Mouse (Mus musculus) megakaryocyte progenitor cell, adult 5-6 weeks (primary cell): ENCODE results near the gene Tcf7l2. TPM values are rescaled to one million over a fixed set of nuclear protein-coding genes. Genes with fewer than 3 reads are reported as not detected.
A peak's percentile ranks its signal among the peaks of the same experiment; 100 is the strongest.

ENCODE experiments used
- ATAC-seq: replicated peaks from 2 replicates; pipeline ENCODE4 v1.8.0; 2016; ENCODE audit warnings: mild to moderate bottlenecking, moderate TSS enrichment, inconsistent platforms; ENCODE audit not compliant: poor library complexity
- total RNA-seq, 2 experiments: library from RNA; stranded (forward) in 1 of 2; stranded (reverse) in 1 of 2; fragments of 157-497, 149-512 nt in 1 of 2; fragments of 200-1000 nt in 1 of 2; gene quantifications; 2 replicates each; pipeline versions ENCODE4 v1.2.3 to v1.2.4; 2015 to 2017

Gene Tcf7l2
- total RNA-seq (2015) (3.6 and 6.2 TPM in 2 replicates), total RNA-seq (2017) (0.37 and 0.71 TPM in 2 replicates)

DNA sequence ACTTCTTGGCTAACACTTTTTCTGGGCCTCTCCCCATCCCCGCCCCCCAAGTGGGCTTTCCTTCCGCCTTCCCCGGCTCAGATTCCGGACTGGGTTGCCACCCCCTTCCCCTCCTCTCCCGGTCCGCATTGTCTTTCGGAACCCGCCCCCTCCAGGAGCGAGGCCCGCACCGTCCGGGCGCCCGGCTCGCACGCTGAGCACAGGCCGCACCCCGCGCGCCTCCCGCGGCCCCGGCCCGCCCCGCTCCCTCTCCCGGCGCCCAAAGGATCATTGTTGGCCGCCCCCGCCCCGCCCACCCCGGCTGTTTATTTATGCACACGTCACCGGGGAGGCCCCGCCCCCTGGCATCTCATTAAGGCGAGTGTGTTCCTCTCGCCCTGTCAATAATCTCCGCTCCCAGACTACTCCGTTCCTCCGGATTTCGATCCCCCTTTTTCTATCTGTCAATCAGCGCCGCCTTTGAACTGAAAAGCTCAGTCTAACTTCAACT, at the start of gene Tcf7l2:
Tcf7l2 (plus strand) TSS at position 382 of the 490 bp plus-strand sequence.
- ATAC-seq, result peak; percentile 77

DNA sequence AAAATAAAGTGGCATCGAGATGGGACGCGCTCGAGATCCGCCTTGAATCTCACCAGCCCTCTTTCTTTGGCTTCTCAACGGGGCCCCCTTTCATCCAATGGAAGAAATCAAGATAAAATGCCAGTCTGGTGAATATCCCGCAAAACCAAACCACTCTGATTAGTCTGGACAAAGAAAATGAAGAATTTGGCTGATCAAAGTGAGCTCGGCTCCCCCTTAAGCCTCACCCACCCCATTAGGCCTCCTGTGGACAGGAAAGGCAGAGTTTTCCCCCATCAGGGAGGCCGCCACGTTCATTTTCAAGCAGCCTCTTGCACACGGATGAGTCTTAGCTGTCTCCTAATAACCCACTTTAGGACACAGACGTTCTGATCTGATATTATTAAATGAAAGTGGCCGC, 47.0 kb upstream of the Tcf7l2 start:
- no peak for ATAC-seq

DNA sequence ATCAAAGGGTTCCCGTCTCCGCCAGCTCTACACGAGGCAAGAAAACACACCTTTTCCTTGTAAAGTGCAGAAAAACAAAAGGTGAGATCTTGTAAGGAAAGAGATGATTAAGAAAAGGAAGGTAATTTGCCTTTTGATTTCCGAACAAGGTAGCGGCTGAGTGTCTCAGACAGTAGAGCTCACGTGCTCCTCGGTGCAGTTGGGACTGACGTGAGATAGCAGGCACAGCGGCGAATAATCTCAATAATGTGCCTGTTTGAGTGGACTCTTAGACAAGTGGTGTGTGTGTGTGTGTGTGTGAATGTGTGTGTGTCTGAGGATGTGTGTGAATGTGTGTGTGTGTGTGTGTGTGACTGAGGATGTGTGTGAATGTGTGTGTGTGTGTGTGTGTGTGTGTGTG, 46.2 kb upstream of the Tcf7l2 start:
- ATAC-seq, result no peak

DNA sequence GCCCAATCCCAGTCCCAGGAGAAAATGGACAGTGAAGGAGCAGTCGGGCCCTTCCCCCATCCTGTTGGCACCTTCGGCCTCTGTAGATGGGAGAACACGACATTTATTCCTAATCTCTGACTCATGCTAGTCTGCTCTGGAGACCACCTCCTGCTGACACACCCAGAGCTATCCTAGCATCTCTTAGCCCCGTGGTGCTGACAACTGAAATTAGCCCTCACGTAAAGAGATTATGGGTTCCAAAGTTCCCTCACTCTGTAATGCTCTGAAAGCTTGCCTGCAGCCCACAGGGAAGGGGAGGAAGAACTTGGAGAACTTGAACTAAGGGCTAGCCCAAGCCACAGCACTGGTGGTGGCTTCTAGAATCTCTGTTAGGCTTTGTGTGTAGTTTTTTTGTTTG, 42.7 kb upstream of the Tcf7l2 start:
- no peak for ATAC-seq

DNA sequence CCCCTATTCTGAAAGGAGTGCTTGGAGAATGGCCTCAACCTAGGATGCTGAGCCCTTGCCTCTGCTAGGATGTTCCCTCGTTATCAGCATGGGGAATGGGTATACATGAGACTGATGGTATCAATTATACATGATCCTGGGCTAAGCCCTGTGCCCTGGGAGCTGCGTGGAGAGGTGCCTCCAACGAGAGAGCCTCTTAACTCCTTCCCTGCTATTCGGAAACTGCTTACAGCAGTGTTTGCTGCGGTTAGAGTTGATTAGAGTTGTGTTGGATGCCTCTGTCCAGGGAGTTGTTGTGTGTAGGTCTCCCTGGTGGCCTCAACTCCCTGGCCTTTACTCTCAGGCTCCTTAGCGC, 41.4 kb upstream of the Tcf7l2 start:
- no peak for ATAC-seq

DNA sequence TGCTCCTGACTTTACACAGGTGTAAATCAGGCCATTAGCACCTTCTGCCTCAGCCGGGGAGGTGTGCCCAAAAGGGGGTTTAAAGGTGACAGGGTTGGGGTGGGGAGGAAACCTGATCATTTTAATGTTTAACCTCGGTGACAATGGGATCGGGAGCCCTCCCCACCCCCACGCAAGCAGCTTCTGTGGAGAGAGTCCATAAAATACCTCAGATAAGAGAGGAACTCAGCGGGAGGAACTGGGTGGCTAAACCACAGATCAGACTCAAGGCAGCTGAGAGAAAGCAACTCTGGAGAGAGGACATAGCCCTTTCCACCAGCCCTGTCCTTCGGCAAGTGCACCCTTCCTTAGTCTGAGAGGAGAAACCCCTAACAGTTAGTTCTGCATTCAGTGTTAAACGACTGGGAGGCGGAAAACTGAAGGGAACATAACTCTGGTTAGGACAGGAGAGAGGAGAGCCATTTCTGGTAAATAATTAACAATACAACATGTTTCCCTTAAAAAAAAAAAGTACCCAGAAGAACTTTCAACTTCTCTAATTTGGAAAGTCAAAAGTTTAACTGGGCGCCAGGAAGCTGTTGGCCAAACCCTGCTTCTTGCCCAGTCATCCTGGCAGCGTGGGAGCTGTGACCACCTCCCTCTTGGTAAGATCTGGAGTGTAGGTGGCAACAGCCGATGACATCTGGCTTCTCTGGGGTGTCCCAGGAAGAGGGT, 40.9 kb upstream of the Tcf7l2 start:
- peak; percentile 79 for ATAC-seq

DNA sequence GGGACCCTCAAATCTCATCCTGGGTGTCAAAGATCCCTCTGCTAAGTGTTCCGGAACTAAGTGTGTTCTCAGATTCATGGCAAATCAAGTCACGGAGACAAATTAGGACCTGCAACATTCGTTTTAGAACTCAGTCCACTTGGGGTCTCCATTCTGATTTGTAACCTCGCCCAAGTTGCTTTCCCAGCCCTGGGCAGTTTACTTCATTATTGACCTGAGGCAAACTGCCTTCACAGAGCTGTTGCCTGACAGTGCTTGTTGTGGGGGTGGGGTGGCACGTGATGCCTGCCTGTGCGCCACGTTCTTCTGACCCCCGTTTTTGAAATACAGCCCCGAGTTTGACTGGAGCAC, 40.4 kb upstream of the Tcf7l2 start:
- no peak for ATAC-seq

DNA sequence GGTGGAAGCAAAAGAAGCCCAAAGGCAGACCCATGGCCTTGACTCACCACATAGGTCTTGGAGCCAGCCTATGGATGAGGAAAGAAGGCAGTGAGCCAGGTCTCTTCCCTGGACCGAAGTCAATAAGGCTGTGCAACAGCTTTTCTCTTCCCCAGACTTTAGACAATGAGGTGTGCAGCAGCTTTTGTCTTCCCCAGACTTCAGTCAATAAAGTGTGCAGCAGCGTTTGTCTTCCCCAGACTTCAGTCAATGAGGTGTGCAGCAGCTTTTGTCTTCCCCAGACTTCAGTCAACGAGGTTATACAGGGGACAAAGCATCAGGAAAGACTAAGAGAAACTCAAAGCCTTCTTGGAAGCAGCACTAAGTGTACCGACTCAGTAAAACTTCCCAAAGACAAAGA, 39.5 kb upstream of the Tcf7l2 start:
- ATAC-seq, result no peak

DNA sequence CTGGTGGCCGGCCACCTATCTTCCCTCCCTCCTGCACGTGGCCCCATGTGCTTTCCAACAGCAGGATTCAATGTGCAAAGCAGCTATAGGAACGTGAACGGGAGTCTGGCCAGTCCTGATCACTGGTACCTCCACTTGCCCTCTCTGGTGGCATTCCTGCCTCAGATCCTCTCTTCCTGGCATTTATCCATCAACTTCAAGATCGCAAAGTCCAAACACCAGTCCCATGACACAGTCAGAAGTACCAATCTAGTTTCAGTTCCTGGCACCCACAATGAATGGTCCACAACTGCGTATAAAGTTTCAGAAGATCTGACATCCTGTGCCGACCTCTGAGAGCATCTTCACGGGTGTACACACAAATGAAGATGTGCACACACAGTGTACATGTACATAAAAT, 38.9 kb upstream of the Tcf7l2 start:
- ATAC-seq, result no peak

DNA sequence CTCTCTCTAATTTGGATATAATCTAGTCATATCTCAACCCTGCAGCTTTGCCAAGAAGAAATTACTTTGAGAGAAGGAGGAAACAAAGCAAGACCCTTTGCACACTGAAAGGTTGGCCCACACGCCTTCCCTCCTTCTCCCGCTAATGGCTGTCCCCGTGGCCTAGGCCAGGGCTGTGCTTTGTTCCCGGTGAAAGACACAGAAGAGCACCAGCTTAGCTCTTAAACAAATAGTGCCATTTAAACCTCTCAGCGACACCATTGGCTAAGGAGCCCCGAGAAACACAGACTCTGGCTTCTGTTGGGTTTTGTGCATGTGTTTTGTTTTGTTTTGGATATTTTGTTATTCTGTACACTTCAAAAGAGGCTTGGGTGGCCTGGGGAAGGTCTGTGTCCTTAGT, 37.5 kb upstream of the Tcf7l2 start:
- ATAC-seq, result no peak

DNA sequence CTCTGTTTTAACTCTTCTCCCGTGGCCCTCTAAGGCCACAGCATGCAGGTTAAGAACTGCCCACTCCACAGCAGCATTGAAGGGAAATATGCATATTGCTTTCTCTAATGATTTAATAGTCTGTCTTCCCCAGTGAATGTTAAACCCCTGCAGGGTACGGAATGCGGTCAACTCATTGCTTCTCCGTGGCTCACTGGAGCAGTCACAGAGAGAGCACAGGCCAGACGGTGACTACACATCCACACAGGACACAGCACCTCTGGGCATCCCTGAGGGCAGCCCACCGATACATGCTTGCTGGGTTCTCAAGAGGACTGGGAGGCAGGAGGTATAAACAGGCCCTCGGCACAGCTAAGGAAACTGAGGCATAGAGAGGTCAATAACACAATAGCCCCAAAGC, 35.3 kb upstream of the Tcf7l2 start:
- ATAC-seq, result no peak

DNA sequence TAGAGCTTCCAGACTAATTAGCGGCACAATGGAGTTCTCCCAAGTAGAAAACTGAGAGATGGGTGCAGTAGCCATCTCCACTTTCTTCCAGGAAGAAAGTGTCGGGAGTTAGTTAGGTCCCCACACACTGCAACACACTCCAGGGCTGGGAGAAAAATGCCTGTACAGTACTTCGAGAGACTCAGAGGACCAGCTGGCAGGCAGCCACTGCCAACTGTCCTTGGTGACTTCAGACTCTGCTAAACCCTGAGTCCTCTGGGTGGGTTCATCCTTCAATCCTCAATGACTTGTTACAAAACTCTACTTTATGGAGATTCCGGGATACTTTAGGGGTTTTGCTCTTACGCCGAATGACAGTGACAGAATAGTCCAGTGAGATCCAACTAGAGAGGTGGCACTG, 34.8 kb upstream of the Tcf7l2 start:
- no peak for ATAC-seq

DNA sequence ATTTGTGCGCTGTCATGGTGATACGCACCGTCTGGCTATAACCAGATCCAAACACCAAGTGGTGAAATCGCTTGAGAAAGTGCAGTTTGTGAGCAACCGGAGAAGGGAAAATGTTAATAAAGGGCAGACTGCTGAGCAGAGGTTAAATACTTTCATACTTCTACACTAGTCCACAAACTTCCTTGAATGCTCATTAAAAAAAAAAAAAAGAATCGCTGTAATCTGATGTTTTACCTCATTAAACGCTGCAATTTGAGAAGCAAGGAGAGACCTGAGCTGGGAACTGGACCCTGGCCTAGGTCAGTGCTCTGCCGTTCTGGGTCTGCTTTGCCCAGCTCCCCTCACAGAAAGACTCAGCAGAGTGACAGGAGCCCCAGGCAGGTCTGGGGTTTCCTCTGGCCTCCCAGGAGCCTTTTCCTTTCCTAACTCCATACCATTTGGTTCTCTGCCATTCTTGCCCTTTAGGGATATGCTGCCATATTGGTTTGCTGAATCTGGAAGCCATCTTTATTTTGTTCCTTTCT, 33.5 kb upstream of the Tcf7l2 start:
- no peak for ATAC-seq

DNA sequence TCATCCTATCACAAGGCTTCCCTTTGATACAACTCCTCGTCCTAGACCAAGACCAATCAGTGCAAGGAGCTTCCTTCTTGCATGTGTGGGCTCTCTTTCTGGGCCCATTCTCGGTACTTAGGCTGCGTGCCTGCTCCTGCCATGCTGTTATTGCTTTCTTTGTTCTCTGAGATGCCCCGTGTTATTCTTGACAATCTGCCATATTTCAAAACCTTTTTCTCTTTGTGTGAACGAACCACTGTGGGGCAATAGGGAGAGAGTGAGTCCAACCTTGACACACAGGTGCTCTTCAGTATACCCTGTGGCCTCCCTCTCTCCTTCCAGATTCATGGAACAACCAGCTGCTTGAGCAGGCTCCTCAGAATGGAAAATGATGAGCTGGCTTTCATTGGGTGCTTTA, 30.8 kb upstream of the Tcf7l2 start:
- no peak for ATAC-seq

DNA sequence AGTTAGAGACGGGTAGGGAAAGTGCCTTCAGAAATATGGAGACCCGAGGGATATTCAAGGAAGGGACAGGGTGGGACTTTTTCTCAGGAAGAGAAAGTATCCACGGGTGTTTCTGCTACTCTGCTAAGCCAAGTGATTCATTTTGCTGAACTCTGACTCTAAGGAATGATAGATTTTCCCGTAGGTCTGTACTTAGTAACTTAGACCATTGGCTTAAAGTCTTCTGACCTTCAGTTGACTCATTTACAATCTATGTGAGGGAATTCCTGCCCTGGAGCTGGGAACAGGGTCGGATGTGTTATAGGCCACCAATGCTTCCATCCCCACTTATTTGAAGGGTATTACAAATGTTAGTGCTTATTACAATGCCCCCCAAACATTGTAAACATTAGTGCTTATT, 29.9 kb upstream of the Tcf7l2 start:
- ATAC-seq, result no peak

DNA sequence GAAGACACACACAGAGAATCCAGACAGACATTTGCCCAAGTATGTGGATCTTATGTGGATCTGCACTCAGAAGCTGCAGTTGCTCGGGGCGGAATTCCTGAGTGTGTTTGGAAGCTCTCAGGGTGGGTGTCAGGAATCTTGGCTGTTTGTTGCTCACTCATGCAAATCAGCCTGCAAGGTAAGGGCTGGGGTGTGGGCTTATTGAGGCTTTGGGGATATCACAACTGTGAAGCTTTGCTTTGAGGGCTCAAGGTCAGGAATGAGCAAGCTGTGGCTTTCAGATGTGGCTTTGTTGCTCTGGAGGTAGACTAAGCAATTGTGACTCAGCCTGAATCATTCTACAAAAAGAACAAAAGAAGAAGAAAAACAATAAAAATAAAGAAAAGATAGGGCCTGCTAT, 28.9 kb upstream of the Tcf7l2 start:
- ATAC-seq, result no peak

DNA sequence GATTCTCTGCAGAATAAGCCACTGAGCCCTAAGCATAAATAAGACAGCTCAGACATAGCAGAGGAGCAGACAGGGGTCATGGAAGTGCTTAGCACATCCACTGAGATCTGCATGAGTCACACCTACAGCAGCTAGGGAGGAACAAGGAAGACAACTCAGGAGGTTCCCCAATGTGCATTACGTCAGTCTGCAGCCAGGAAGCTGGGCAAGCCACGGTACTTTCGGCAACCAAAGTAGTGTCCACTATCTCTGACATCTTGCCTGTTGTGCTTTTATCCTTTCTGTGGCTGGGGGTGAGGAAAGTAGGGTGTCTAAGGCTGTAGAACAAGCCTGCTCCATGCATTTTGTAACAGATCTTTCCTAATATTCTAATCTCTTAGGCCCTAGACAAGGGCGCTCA, 27.6 kb upstream of the Tcf7l2 start:
- peak; percentile 97 for ATAC-seq

DNA sequence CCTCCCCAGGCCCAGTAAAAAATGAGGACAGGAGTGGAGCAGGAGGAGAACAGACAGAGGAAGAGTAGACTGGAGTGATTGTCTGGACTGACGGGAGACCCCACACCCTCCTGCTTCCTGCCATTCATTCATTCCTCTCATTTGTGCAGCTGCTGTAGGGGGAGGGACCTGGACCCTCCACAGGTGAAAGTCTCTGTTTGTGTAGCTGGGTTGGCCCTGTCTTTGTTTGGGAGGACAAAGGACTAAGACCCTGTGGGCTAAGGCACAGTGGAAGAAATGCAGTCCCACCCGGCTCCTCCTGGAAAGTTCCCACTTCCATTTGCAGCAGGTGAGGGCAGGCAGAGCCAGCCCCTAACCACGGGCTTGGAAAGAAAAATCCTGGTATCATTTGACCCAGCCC, 27.0 kb upstream of the Tcf7l2 start:
- no peak for ATAC-seq

DNA sequence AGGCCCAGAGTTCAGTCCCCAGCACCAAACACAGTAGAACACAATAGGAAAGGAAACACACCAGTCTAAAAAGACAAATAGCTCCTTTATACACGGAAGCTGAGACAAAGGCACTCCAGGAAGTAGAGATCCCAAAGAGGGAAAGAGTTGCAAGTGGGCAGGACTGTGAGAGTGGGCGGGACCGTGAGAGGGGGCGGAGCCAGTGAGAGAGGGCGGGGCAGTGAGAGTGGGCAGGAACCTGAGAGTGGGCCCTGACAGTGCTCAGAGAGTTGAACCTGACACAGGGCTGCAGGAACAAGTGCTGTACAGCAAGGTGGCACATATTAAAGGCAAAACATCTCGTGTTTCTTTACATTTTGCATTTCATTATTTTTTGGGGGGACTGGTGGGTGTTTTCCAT, 22.5 kb upstream of the Tcf7l2 start:
- ATAC-seq, result no peak

DNA sequence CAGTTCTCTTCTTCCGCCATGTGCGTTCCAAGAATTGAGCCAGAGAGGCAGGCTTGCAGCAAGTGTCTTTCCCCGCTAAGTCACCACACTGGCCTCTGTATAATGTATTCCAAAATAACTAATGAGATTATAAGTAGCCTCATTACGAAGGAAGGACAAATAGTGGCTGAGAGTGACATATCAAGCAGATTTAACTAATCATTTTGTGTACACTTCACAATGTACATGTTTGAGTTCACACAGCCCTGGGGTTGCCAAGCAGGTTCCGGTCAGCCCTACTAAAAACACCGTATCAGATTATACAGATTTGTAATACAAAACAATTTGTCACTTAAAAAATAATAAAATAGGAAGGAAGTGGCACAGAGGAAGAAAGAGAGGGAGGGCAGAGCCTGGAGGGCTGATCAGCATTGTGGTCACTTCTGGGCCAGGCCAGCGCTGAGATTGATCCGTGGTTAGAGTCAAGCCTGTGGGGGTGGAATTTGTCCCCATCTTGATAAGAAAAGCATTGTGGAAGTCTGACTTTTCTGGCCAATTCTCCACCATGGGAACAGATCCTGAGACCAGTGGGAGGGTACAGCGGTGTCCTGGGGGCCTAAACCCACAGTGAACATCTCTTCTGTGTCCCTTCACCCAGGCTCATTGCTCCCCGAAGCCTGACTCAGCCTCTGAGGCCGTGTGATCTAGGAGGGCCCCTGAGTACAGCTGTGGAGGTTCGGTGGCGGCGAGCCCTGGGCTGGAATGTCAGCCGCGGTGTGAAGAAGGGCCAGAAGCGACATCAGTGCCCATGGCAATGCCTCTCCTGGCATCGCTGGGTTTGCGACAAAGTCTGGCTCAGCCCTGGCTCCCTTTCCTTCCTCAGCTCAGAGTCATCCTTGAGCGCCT, 21.9 kb upstream of the Tcf7l2 start:
- ATAC-seq, result no peak

DNA sequence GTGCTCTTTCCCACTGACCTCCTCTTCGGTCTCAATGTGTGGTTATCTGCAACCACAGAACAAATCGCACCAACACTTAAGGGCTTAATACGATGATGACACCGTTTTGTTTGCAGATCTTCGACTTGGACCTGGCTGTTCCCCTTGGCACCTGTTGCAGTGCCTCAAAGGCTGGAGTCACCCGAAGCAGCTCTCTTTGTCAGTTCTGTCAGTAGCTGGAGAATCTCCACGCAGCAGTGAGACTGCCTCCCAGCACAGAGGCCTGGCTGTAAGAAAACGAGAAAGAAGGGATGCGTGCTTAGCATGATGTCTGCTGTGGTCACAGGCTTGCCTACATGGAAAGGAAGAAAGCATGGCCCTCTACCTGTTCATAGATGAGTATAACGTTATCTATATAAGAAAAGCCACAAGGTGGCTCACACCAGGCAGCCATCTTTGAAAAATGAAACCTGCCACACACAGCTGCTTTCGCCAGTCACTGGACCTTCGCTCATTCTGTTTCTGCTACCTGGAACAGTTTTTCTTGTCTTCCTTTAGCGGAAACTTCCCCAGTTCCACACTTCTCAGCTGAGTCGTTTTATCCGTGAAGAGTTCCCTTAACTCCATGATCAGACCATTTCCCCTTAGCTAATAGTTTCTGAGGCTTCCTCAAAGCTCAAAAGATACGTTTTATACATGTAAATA, 21.1 kb upstream of the Tcf7l2 start:
- no peak for ATAC-seq

DNA sequence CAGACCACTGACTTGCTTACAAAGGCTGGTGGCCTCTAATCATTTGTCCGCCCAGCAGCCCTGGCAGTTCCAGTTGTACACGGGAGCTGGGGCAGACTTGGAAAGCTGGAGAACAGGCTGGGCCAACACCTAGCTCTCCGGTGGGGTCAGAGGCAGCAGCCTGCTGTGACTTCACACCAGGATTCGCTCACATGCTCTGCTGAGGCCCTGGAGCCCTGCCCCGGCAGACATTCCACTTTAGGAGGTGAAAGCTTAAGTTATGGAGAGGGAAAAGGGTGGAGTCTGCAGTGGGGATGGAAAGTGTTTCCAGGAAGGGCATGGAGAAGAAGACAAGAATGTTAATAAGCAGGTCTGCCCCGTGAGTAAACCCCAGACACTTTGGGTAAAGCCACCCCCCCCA, 19.2 kb upstream of the Tcf7l2 start:
- no peak for ATAC-seq
